Mouse (Mus musculus): ENCODE data around the gene Nlrp4a. TPM values are rescaled to one million over a fixed set of nuclear protein-coding genes. Genes with fewer than 3 reads are reported as not detected.

The Nlrp4a gene
- not detected in 2 replicates for polyA plus RNA-seq (2012; ENCODE audit: low replicate concordance)

GRCm38 (mm10) chr7:26434813-26435212 lies at the start of gene Nlrp4a:
Gene Nlrp4a (plus strand): TSS chr7:26435113.

GRCm38 (mm10) chr7:26403600-26403999 lies 31.3 kb upstream of the Nlrp4a start, which contains the start of gene Nlrp9c:
Gene Nlrp9c (minus strand): TSS chr7:26403700.

Other genes with a start within 250 kb of the Nlrp4a start
- gene Vmn1r184, start 174.8 kb upstream of the Nlrp4a start, polyA plus RNA-seq (2012; ENCODE audit: low replicate concordance): not detected in 2 replicates
- gene Cyp2a4, start 127.9 kb upstream of the Nlrp4a start, polyA plus RNA-seq (2012; ENCODE audit: low replicate concordance): not detected in 2 replicates
- not detected in 2 replicates for gene Nlrp9c, start 31.4 kb upstream of the Nlrp4a start, polyA plus RNA-seq (2012; ENCODE audit: low replicate concordance)
- not detected in 2 replicates for gene Nlrp9a, start 99.9 kb downstream of the Nlrp4a start, polyA plus RNA-seq (2012; ENCODE audit: low replicate concordance)
- gene Vmn1r185, start 183.4 kb downstream of the Nlrp4a start, polyA plus RNA-seq (2012; ENCODE audit: low replicate concordance): not detected in 2 replicates

Measured in leukemia stem cell, adult 10-12 weeks (primary cell).